Mouse (Mus musculus): ENCODE measurements at regions not wholly inside any gene's neighbourhood (a gene's known extent, or its start where the extent isn't known, plus 50 kb on each side); places are given as distances from the start of the nearest gene placed in this dataset.

GRCm38 (mm10) chr7:70003200-70003986 lies 363.1 kb downstream of the Nr2f2 start:
- no peak for DNase-seq (ENCODE audit: low spot score)

- no peak for DNase-seq (ENCODE audit: low spot score)
Measured at GRCm38 (mm10) chr7:69998756-69999155, 367.8 kb downstream of the Nr2f2 start.

- no peak for DNase-seq (ENCODE audit: low spot score)
Measured at GRCm38 (mm10) chr7:69994540-69995303, 371.8 kb downstream of the Nr2f2 start.

GRCm38 (mm10) chr7:69992383-69993327 lies 373.9 kb downstream of the Nr2f2 start:
- DNase-seq (ENCODE audit: low spot score): no peak

GRCm38 (mm10) chr7:69991982-69992381 lies 374.6 kb downstream of the Nr2f2 start:
- no peak for DNase-seq (ENCODE audit: low spot score)

- DNase-seq (ENCODE audit: low spot score): no peak
Measured at GRCm38 (mm10) chr7:69988704-69989103, 377.8 kb downstream of the Nr2f2 start.

GRCm38 (mm10) chr7:69981301-69981700 lies 385.2 kb downstream of the Nr2f2 start:
- no peak for DNase-seq (ENCODE audit: low spot score)

- DNase-seq (ENCODE audit: low spot score): no peak
Measured at GRCm38 (mm10) chr7:69976369-69976768, 390.2 kb downstream of the Nr2f2 start.

- no peak for DNase-seq (ENCODE audit: low spot score)
Measured at GRCm38 (mm10) chr7:69964002-69964401, 402.5 kb downstream of the Nr2f2 start.

GRCm38 (mm10) chr7:69950221-69950670 lies 416.3 kb downstream of the Nr2f2 start:
- no peak for DNase-seq (ENCODE audit: low spot score)

- DNase-seq (ENCODE audit: low spot score): no peak
Measured at GRCm38 (mm10) chr7:69949647-69950121, 416.9 kb downstream of the Nr2f2 start.

GRCm38 (mm10) chr7:69946396-69946795 lies 420.1 kb downstream of the Nr2f2 start:
- no peak for DNase-seq (ENCODE audit: low spot score)

- no peak for DNase-seq (ENCODE audit: low spot score)
Measured at GRCm38 (mm10) chr7:69941881-69942280, 424.7 kb downstream of the Nr2f2 start.

GRCm38 (mm10) chr7:69925261-69925660 lies 441.3 kb downstream of the Nr2f2 start:
- no peak for DNase-seq (ENCODE audit: low spot score)

GRCm38 (mm10) chr7:69924551-69924950 lies 442.0 kb downstream of the Nr2f2 start:
- DNase-seq (ENCODE audit: low spot score): no peak

- DNase-seq (ENCODE audit: low spot score): no peak
Measured at GRCm38 (mm10) chr7:69911760-69912159, 454.8 kb downstream of the Nr2f2 start.

- DNase-seq (ENCODE audit: low spot score): no peak
Measured at GRCm38 (mm10) chr7:69890503-69891061, 476.0 kb downstream of the Nr2f2 start.

GRCm38 (mm10) chr7:69888251-69888650 lies 478.3 kb downstream of the Nr2f2 start:
- no peak for DNase-seq (ENCODE audit: low spot score)

- no peak for DNase-seq (ENCODE audit: low spot score)
Measured at GRCm38 (mm10) chr7:69877031-69877430, 489.5 kb downstream of the Nr2f2 start.

- DNase-seq (ENCODE audit: low spot score): no peak
Measured at GRCm38 (mm10) chr7:69865801-69866200, 500.7 kb downstream of the Nr2f2 start.

- DNase-seq (ENCODE audit: low spot score): no peak
Measured at GRCm38 (mm10) chr7:69844631-69845324, 521.8 kb downstream of the Nr2f2 start.
